Mouse (Mus musculus) intestine, postnatal 0 days (tissue): ENCODE measurements around the gene Trim14. TPM values are rescaled to one million over a fixed set of nuclear protein-coding genes. Genes with fewer than 3 reads are reported as not detected.

Source experiments
- ATAC-seq: fragments of 200-750 bp; cut with Nextera tagmentation; 2 replicates; pipeline ENCODE4 v1.8.0; 2017; ENCODE audit warnings: mild to moderate bottlenecking, moderate TSS enrichment, moderate library complexity
- H3K27ac ChIP-seq: fragments of 300-500 bp; sonication (generic); 2 replicates; pipeline ENCODE4 v1.5.1; 2014; ENCODE audit warnings: mild to moderate bottlenecking, low read depth, low read length, moderate library complexity
- H3K27me3 ChIP-seq: fragments of 300-500 bp; sonication (generic); replicated peaks from 2 replicates; pipeline ENCODE4 v1.6.1; 2014; ENCODE audit warnings: low read length, mixed read lengths; ENCODE audit not compliant: control insufficient read depth, insufficient read depth
- H3K36me3 ChIP-seq: fragments of 300-500 bp; sonication (generic); 2 replicates; pipeline ENCODE4 v1.6.1; 2014; ENCODE audit warnings: mild to moderate bottlenecking, moderate library complexity; ENCODE audit not compliant: control insufficient read depth, insufficient read depth
- H3K4me1 ChIP-seq: fragments of 300-500 bp; sonication (generic); replicated peaks from 2 replicates; pipeline ENCODE4 v1.6.1; 2014; ENCODE audit warnings: antibody characterized with exemption, low read length, mixed read lengths; ENCODE audit not compliant: control insufficient read depth, insufficient read depth
- H3K4me2 ChIP-seq: fragments of 300-500 bp; sonication (generic); replicated peaks from 2 replicates; pipeline ENCODE4 v1.6.1; 2014; ENCODE audit warnings: low read depth, mild to moderate bottlenecking, moderate library complexity
- H3K4me3 ChIP-seq: fragments of 300-500 bp; sonication (generic); 2 replicates; pipeline ENCODE4 v1.5.1; 2014; ENCODE audit warnings: low read depth, low read length
- H3K9ac ChIP-seq: fragments of 300-500 bp; sonication (generic); 2 replicates; pipeline ENCODE4 v1.6.1; 2014; ENCODE audit warnings: mild to moderate bottlenecking, low read depth, low read length
- H3K9me3 ChIP-seq: fragments of 300-500 bp; sonication (generic); 2 replicates; pipeline ENCODE4 v1.6.1; 2016; ENCODE audit warnings: mixed run types; ENCODE audit not compliant: control insufficient read depth
- CTCF ChIP-seq: sonication (generic); IDR thresholded peaks from 2 replicates; pipeline ENCODE4 v1.5.1; 2016; ENCODE audit warnings: low read depth, mild to moderate bottlenecking, control low read depth, antibody characterized with exemption, moderate library complexity
- WGBS: fragments of 180-500 bp; shearing (Covaris S2); extraction: QIAGEN DNeasy Blood & Tissue Kit; methylation state at CpG from one replicate; pipeline ENCODE4 v1.1.7; 2014; 5-methylcytosine and 5-hydroxymethylcytosine counted together
- polyA plus RNA-seq: library from polyadenylated mRNA; unstranded; fragments of >200 nt; fragmentation: Nextera tagmentation; extraction: Ambion mirVana; gene quantifications from 2 replicates; pipeline ENCODE4 v1.2.1, GENCODE M21; 2015

Trim14 gene
- polyA plus RNA-seq, 1 experiment from 2014 or later = 14.1 TPM

- Histone ChIP-seq H3K4me1 (0 out of 2 replicates have a peak, but pooled peaks cover 9% of the 10 kb centered on the region), H3K27ac (no peak overlapping the region; the same call in 1 of the 2 replicates), H3K4me3 (peak overlapping the region; percentile 89), H3K27me3 (no peaks in the 10 kb centered on the region), H3K4me2 (peak overlapping the region; percentile 90), H3K9ac (no peak overlapping the region), H3K36me3 (no peaks in the 10 kb centered on the region), H3K9me3 (no peaks in the 10 kb centered on the region)
- TF ChIP-seq CTCF = no peak
- WGBS = 33% methylated on average over 13 of the region's 13 CpGs
- no peak for ATAC-seq
These were observed 82.9 kb downstream of the Trim14 start for GRCm38 (mm10) chr4:46452855-46453719.

- Histone ChIP-seq H3K9me3 (no peaks in the 10 kb centered on the region), H3K9ac (peak overlapping the region; percentile 92), H3K36me3 (no peaks in the 10 kb centered on the region), H3K27me3 (no peaks in the 10 kb centered on the region), H3K4me1 (0 out of 2 replicates have a peak, but pooled peaks cover 9% of the 10 kb centered on the region), H3K27ac (peak overlapping the region; percentile 97), H3K4me2 (peak overlapping the region; percentile 90), H3K4me3 (peak overlapping the region; percentile 89)
- peak; percentile 31; the same call in 1 of the 2 replicates for ATAC-seq
- no peak for TF ChIP-seq CTCF
- WGBS = 0% methylated on average over 17 of the region's 19 CpGs
These were observed 83.5 kb downstream of the Trim14 start for GRCm38 (mm10) chr4:46452481-46452850.

- ATAC-seq = peak; percentile 58
- WGBS = 1% methylated on average over 28 of the region's 111 CpGs
- peak overlapping the region; percentile 97 for H3K27ac ChIP-seq
- H3K9me3 ChIP-seq = no peaks in the 10 kb centered on the region
- H3K9ac ChIP-seq = peak overlapping the region; percentile 92
- H3K4me3 ChIP-seq = peak overlapping the region; percentile 89
- peak overlapping the region; percentile 90 for H3K4me2 ChIP-seq
- no peaks in the 10 kb centered on the region for H3K36me3 ChIP-seq
- TF ChIP-seq CTCF = no peak
- no peaks in the 10 kb centered on the region for H3K27me3 ChIP-seq
- H3K4me1 ChIP-seq = 0 out of 2 replicates have a peak, but pooled peaks cover 9% of the 10 kb centered on the region
These were observed 84.0 kb downstream of the Trim14 start for GRCm38 (mm10) chr4:46451758-46452480.

DNA sequence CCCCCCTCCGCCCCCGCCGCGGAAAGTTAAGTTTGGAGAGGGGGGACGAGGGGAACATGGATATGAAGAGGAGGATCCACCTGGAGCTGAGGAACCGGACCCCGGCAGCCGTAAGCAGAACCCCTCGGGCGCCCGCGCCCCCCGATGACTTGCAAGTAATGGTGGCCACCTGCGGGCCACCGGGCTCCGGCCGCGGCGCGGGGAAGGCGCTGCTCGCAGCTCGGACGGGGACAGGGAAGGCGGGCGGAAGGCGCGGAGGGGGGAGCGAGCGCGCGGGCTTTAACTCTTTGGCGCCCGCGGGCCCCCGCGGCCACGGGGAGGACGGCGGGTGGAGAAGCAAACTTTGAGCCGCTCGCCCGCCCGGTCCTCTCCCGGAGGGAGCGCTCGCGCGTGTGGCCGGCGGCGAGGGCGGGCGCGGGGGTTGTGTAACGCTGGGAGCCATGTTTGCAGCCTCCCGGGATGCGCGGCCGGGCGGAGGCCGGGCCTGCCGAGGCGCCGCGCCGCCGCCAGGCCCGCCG, 84.6 kb downstream of the Trim14 start:
- 0 out of 2 replicates have a peak, but pooled peaks cover 9% of the 10 kb centered on the region for H3K4me1 ChIP-seq
- 1% methylated on average over 32 of the region's 70 CpGs for WGBS
- H3K27me3 ChIP-seq = no peaks in the 10 kb centered on the region
- no peaks in the 10 kb centered on the region for H3K9me3 ChIP-seq
- H3K4me2 ChIP-seq = peak overlapping the region; percentile 90
- no peaks in the 10 kb centered on the region for H3K36me3 ChIP-seq
- peak overlapping the region; percentile 97 for H3K27ac ChIP-seq
- ATAC-seq = peak; percentile 35
- H3K9ac ChIP-seq = peak overlapping the region; percentile 92
- no peak for TF ChIP-seq CTCF
- peak overlapping the region; percentile 89 for H3K4me3 ChIP-seq

DNA sequence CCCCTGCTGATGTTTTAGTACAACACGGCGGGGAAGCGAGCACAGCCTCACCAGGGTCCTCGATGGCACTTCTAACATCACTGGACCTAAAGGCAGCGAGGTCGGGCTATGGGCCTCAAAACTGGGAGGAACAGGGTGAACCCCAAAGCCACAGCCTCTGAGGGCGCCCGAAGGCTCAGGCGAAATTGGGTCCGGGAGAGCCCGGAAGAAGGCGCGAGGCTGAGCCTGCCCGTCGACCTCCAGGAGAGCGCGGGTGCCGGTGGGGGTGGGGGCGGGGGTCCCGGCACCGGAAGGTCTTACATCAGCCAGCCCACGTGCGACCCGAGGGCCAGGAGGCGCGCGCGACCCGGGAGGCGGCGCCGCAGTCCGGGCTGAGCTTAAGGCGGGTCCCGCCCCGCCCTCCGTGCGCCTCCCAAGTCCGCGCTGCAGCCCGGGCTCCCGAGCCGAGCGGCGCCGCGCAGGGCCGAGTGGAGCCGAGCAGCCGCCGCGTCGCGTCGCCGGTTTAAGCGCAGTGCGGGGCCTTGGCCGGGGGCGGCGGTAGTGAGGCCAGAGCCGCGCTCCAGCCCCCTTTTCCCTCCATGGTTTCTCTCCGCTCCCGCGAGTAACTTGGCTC, 85.3 kb downstream of the Trim14 start, which contains the start of gene Anp32b:
Gene Anp32b (plus strand): TSS at position 384 of the 613 bp plus-strand sequence.
- H3K36me3 ChIP-seq = no peaks in the 10 kb centered on the region
- peak within 1 kb of the TSS; percentile 89 for H3K4me3 ChIP-seq
- peak; percentile 82 for TF ChIP-seq CTCF
- H3K27me3 ChIP-seq = no peaks in the 10 kb centered on the region
- no peaks in the 10 kb centered on the region for H3K9me3 ChIP-seq
- peak; percentile 91 for ATAC-seq
- H3K27ac ChIP-seq = peak within 1 kb of the TSS; percentile 97
- H3K4me2 ChIP-seq = peak within 1 kb of the TSS; percentile 90
- H3K4me1 ChIP-seq = 0 out of 2 replicates have a peak, but pooled peaks cover 9% of the 10 kb centered on the region
- under 1% methylated on average over 62 of the region's 66 CpGs for WGBS
- peak within 1 kb of the TSS; percentile 92 for H3K9ac ChIP-seq
